Mouse (Mus musculus) spleen, postnatal 4 days (tissue): ENCODE results near the gene Gm8773.

Source experiments
- DNase-seq, 2 experiments: peaks; one replicate each; pipeline ENCODE4 v3.0.0; 2022; ENCODE audit warnings: low spot score in 2 of 2

Gm8773 gene

GRCm38 (mm10) chr5:5573749-5574317 lies at the start of gene Gm8773:
Gene Gm8773 (plus strand): TSS chr5:5573799.
- no peak for DNase-seq

DNA sequence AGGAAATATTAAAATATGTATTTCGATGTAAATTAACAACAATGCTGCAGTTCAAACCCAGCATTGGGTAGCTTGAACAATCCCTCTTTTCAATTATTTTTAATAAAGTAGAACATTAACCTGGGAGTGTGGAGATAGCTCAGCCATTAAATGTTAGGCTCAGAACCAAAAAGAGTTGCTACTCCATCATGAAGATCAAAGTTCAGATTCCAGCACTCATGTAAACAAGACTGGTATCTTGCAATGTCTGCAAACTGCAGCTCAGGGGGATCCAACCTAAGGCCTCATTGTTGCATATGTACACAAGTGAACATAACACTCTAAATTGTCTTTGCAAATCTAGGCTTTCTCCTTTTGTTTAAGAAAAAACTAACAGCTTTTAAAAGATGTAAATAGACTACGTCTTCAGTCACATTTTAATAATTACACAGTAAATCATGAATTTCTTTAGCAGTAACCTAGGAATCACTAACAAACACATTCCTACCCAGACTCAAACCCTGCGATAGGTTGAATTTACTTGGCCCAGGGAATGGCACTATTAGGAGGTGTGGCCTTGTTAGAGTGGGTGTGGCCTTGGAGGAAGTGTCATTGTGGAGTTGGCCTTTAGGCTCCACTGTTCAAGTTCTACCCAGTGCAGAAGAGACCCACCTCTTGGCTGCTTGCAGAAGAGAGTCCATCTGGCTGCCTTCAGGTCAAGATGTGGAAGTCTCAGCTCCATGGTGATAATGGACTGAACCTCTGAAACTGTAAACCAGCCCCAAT lies 39.8 kb upstream of the Gm8773 start:
- DNase-seq = no peak

GRCm38 (mm10) chr5:5536131-5536530 lies 37.5 kb upstream of the Gm8773 start:
- no peak for DNase-seq

DNA sequence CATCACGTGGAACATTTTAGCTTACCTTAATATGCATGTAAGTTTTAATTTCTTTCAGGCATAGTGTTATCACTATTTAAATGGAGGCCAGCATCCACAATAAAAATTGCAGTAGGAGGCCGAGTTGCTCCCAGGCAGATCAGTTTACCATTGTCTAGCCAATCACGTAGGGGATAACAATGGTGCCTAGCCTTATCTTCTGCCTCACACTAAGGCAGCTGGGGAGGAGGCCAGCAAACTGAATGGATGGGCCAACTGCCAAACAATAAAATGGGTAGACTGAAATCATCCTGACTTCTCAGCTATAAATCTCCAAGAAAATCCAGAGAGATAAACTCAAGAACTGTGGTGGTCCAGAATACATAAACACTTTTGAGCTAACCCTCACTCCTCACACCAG lies 33.8 kb upstream of the Gm8773 start:
- no peak for DNase-seq

- DNase-seq = no peak
Observed at GRCm38 (mm10) chr5:5540385-5540784, 33.2 kb upstream of the Gm8773 start.

DNA sequence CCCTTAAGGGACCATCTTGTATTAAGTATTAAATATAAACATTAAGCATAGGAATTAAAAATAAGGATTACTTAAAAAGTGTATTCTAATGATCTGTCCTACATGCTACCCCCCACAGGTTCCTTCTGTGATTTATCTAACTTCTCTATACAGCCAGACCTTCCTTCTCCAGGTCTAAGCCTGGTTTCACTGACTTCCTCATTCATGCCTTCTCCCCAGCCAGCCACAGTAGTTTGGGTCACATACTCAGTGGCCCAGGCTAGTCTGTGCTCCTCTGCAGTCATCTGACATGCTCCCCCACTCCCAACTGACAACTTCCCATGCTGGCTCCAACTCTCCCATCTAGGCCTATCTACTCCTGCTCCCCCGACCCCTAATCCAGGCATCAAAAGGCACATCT lies 22.5 kb upstream of the Gm8773 start:
- DNase-seq = no peak

DNA sequence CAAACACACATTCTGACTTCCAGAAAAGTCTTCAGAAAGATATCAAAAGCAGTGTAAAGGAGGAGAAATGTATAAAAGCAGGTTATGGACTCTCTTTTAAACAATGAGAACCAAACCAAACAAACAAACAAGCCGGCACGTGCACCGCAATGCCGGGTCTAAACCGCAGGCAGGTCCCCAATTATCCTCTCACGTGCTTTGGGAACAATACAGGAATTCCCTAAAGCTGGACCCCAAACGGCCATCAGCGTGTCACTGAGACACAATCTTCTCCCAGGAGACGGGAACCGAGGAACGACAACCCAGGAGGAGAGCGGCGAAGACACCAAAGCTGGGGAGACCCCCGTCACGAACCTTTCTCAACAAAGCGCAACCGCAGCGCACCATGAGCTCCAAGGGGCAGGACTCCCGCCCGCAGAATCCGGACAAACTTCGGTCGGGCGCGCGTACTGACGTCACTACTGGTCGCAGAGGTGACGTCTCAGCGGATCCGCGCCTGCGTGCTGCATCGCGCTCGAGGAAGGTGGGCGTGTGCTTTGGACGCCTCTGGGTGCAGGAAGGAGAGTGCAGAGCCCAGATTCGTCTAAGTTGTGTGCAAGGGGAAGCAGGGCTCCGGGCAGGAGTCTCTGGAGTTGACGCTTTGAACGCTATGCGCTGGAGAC lies 14.4 kb upstream of the Gm8773 start, which contains the start of gene Gtpbp10:
Gene Gtpbp10, minus strand, starts transcription at position 460 of the 662 bp plus-strand sequence.
- peak; percentile 87 to 94 for DNase-seq

DNA sequence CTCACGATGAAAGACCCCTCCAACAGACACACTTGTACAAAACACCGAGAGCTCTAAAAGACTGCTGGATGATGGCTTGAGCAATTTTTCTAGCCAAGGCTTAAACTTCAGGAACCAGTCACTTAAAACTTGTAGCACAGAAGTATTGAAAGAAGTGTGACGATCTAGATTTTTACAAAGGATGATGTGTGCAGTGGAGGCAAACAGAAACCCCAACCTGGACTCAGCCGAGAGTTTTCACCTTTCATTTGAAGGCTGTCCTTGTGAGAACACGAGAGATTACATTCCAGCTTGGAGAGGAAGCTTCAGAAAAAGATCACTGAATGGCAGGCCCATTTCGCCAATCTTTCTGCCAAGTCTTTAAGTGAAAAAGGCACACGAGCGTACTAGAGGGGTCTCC lies 13.8 kb upstream of the Gm8773 start:
- no peak for DNase-seq

- DNase-seq = no peak
Observed at GRCm38 (mm10) chr5:5561041-5561706, 12.4 kb upstream of the Gm8773 start.

DNA sequence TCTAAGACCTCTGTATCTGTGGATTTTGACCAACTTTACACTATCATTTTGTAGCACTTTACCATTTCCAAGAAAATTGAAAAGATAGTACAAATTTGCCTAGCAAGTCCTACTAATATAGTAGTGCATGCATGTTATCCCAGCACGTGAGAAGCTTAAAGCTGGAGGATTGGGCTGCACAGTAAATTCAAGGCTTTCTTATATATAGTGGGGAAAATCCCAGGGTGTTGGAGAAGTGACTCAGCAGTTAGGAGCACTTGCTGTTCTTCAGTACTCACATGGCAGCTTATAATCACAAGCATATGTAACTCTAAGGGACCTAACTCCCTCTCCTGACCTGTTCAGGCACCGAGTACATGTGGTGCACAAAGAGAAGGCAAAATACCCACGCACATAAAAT lies 11.2 kb upstream of the Gm8773 start:
- DNase-seq = no peak

- no peak for DNase-seq
Observed at GRCm38 (mm10) chr5:5587686-5588085, 14.1 kb downstream of the Gm8773 start.

GRCm38 (mm10) chr5:5610540-5610939 lies 36.9 kb downstream of the Gm8773 start:
- no peak for DNase-seq

DNA sequence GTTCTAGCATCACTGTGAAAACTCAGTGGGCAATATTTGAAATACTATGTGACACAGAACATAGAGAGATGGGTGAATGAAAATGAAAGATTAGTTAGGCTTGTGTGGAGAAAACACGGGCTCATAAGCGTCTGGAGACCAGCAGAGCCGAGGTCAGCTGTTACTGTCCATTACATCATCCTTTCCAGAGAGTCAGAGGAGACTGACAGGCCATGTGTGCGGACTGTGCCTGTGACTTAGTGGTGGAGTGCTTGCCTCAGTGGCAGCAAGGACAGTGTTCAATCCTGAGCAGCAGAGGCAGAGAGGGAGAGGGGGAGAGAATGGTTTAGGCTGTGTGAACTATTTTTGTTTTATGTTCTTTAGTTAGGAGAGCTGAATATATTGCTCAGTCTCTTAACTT lies 44.7 kb downstream of the Gm8773 start:
- DNase-seq = no peak

- DNase-seq = no peak
Observed at GRCm38 (mm10) chr5:5625491-5625890, 51.9 kb downstream of the Gm8773 start.
